Mouse (Mus musculus): Measurements from ENCODE around the gene Gm11563. TPM values are rescaled to one million over a fixed set of nuclear protein-coding genes. Genes with fewer than 3 reads are reported as not detected.
"Not testable (repeated sequence)": the region's sequence is repeated elsewhere in the genome, so short reads cannot be mapped to it uniquely, and the experiment has no call there.

Gm11563 gene
- polyA plus RNA-seq (2012; rRNA removed), result not detected in 2 replicates

GRCm38 (mm10) chr11:99658467-99659010 is at the start of gene Gm11563:
TSS of gene Gm11563 (minus strand) at chr11:99658960.
- not testable (repeated sequence) for H3K36me3 ChIP-seq (ENCODE audit: control insufficient read depth, insufficient read depth, low read length)
- WGBS, result 69% methylated on average over 10 of the region's 10 CpGs

GRCm38 (mm10) chr11:99690463-99690862 is 31.7 kb upstream of the Gm11563 start, which contains the start of gene Gm14190:
TSS of gene Gm14190 (minus strand) at chr11:99690740.
- WGBS, result 89% methylated on average over 1 of the region's 1 CpGs
- TF ChIP-seq CTCF (IDR thresholded peaks at IDR 0.05; ENCODE audit: extremely low read depth, insufficient read length, insufficient replicate concordance, low read depth, low read length), result no peak
- no peak for TF ChIP-seq POLR2A (IDR thresholded peaks at IDR 0.05; ENCODE audit: low read depth, low read length)
- Histone ChIP-seq H3K4me1 (ENCODE audit: control insufficient read depth, insufficient read depth, insufficient read length, low read length) (no peaks in the 10 kb centered on the region), H3K36me3 (ENCODE audit: control insufficient read depth, insufficient read depth, low read length) (no peaks in the 10 kb centered on the region), H3K27me3 (ENCODE audit: control insufficient read depth, insufficient read depth, low read length) (no peaks in the 10 kb centered on the region), H3K27ac (ENCODE audit: insufficient read depth, low read depth, low read length) (no peak within 1 kb of the TSS), H3K4me3 (ENCODE audit: low read depth, low read length) (no peak within 1 kb of the TSS)

More at GRCm38 (mm10) chr11:99658467-99659010, at the start of gene Gm11563:
- H3K4me1 ChIP-seq (ENCODE audit: control insufficient read depth, insufficient read depth, insufficient read length, low read length); H3K27me3 ChIP-seq (ENCODE audit: control insufficient read depth, insufficient read depth, low read length); H3K27ac ChIP-seq (ENCODE audit: insufficient read depth, low read depth, low read length); H3K4me3 ChIP-seq (ENCODE audit: low read depth, low read length): not testable (repeated sequence)

GRCm38 (mm10) chr11:99685235-99685634 is 26.5 kb upstream of the Gm11563 start:
- H3K4me1 ChIP-seq (ENCODE audit: control insufficient read depth, insufficient read depth, insufficient read length, low read length); H3K36me3 ChIP-seq (ENCODE audit: control insufficient read depth, insufficient read depth, low read length); H3K27ac ChIP-seq (ENCODE audit: insufficient read depth, low read depth, low read length); H3K27me3 ChIP-seq (ENCODE audit: control insufficient read depth, insufficient read depth, low read length); H3K4me3 ChIP-seq (ENCODE audit: low read depth, low read length): not testable (repeated sequence)
- WGBS, result 73% methylated on average over 1 of the region's 1 CpGs

- WGBS, result 91% methylated on average over 2 of the region's 2 CpGs
- no peak for TF ChIP-seq POLR2A (IDR thresholded peaks at IDR 0.05; ENCODE audit: low read depth, low read length)
- TF ChIP-seq CTCF (IDR thresholded peaks at IDR 0.05; ENCODE audit: extremely low read depth, insufficient read length, insufficient replicate concordance, low read depth, low read length), result no peak
These were observed 24.7 kb upstream of the Gm11563 start for GRCm38 (mm10) chr11:99683481-99683880.

GRCm38 (mm10) chr11:99665860-99666259 is 7.1 kb upstream of the Gm11563 start, which contains the start of gene Krtap4-6:
TSS of gene Krtap4-6 (minus strand) at chr11:99665960.
- Histone ChIP-seq H3K4me3 (ENCODE audit: low read depth, low read length) (no peak within 1 kb of the TSS), H3K27me3 (ENCODE audit: control insufficient read depth, insufficient read depth, low read length) (no peaks in the 10 kb centered on the region), H3K27ac (ENCODE audit: insufficient read depth, low read depth, low read length) (no peak within 1 kb of the TSS), H3K4me1 (ENCODE audit: control insufficient read depth, insufficient read depth, insufficient read length, low read length) (no peaks in the 10 kb centered on the region), H3K36me3 (ENCODE audit: control insufficient read depth, insufficient read depth, low read length) (no peaks in the 10 kb centered on the region)
- TF ChIP-seq CTCF (IDR thresholded peaks at IDR 0.05; ENCODE audit: extremely low read depth, insufficient read length, insufficient replicate concordance, low read depth, low read length) (no peak), POLR2A (IDR thresholded peaks at IDR 0.05; ENCODE audit: low read depth, low read length) (no peak)

More at GRCm38 (mm10) chr11:99683481-99683880, 24.7 kb upstream of the Gm11563 start:
- H3K27me3 ChIP-seq (ENCODE audit: control insufficient read depth, insufficient read depth, low read length), result no peaks in the 10 kb centered on the region
- H3K36me3 ChIP-seq (ENCODE audit: control insufficient read depth, insufficient read depth, low read length), result no peaks in the 10 kb centered on the region
- H3K27ac ChIP-seq (ENCODE audit: insufficient read depth, low read depth, low read length), result no peak overlapping the region
- no peaks in the 10 kb centered on the region for H3K4me1 ChIP-seq (ENCODE audit: control insufficient read depth, insufficient read depth, insufficient read length, low read length)
- no peak overlapping the region for H3K4me3 ChIP-seq (ENCODE audit: low read depth, low read length)

GRCm38 (mm10) chr11:99662802-99663201 is 4.0 kb upstream of the Gm11563 start:
- H3K4me1 ChIP-seq (ENCODE audit: control insufficient read depth, insufficient read depth, insufficient read length, low read length), result no peaks in the 10 kb centered on the region
- no peaks in the 10 kb centered on the region for H3K36me3 ChIP-seq (ENCODE audit: control insufficient read depth, insufficient read depth, low read length)
- H3K27me3 ChIP-seq (ENCODE audit: control insufficient read depth, insufficient read depth, low read length), result no peaks in the 10 kb centered on the region
- TF ChIP-seq POLR2A (IDR thresholded peaks at IDR 0.05; ENCODE audit: low read depth, low read length), result no peak
- TF ChIP-seq CTCF (IDR thresholded peaks at IDR 0.05; ENCODE audit: extremely low read depth, insufficient read length, insufficient replicate concordance, low read depth, low read length), result no peak
- H3K27ac ChIP-seq (ENCODE audit: insufficient read depth, low read depth, low read length), result no peak overlapping the region
- WGBS, result 84% methylated on average over 10 of the region's 10 CpGs
- no peak overlapping the region for H3K4me3 ChIP-seq (ENCODE audit: low read depth, low read length)

GRCm38 (mm10) chr11:99659256-99659655 is 496 bp upstream of the Gm11563 start:
- Histone ChIP-seq H3K36me3 (ENCODE audit: control insufficient read depth, insufficient read depth, low read length) (no peaks in the 10 kb centered on the region), H3K4me3 (ENCODE audit: low read depth, low read length) (no peak overlapping the region), H3K27ac (ENCODE audit: insufficient read depth, low read depth, low read length) (no peak overlapping the region), H3K4me1 (ENCODE audit: control insufficient read depth, insufficient read depth, insufficient read length, low read length) (no peaks in the 10 kb centered on the region), H3K27me3 (ENCODE audit: control insufficient read depth, insufficient read depth, low read length) (no peaks in the 10 kb centered on the region)
- WGBS, result 86% methylated on average over 4 of the region's 4 CpGs
- no peak for TF ChIP-seq POLR2A (IDR thresholded peaks at IDR 0.05; ENCODE audit: low read depth, low read length)

GRCm38 (mm10) chr11:99657051-99657450 is 1.7 kb downstream of the Gm11563 start:
- H3K4me3 ChIP-seq (ENCODE audit: low read depth, low read length), result no peak overlapping the region
- TF ChIP-seq CTCF (IDR thresholded peaks at IDR 0.05; ENCODE audit: extremely low read depth, insufficient read length, insufficient replicate concordance, low read depth, low read length), result no peak
- no peak for TF ChIP-seq POLR2A (IDR thresholded peaks at IDR 0.05; ENCODE audit: low read depth, low read length)
- H3K4me1 ChIP-seq (ENCODE audit: control insufficient read depth, insufficient read depth, insufficient read length, low read length), result no peaks in the 10 kb centered on the region
- no peak overlapping the region for H3K27ac ChIP-seq (ENCODE audit: insufficient read depth, low read depth, low read length)
- 43% methylated on average over 5 of the region's 5 CpGs for WGBS
- H3K27me3 ChIP-seq (ENCODE audit: control insufficient read depth, insufficient read depth, low read length), result no peaks in the 10 kb centered on the region
- H3K36me3 ChIP-seq (ENCODE audit: control insufficient read depth, insufficient read depth, low read length), result no peaks in the 10 kb centered on the region

Data from small intestine, adult 2 months (tissue).